Mouse (Mus musculus) lung, postnatal 0 days (tissue): ENCODE measurements at regions not wholly inside any gene's neighbourhood (a gene's known extent, or its start where the extent isn't known, plus 50 kb on each side); places are given as distances from the start of the nearest gene placed in this dataset.

Experiments
- CTCF ChIP-seq: IDR thresholded peaks from 2 replicates; pipeline ENCODE4 v1.5.1; 2016; ENCODE audit warnings: antibody characterized with exemption, mild to moderate bottlenecking
- EP300 ChIP-seq: IDR thresholded peaks from 2 replicates; pipeline ENCODE4 v1.6.1; 2016; ENCODE audit warnings: antibody characterized with exemption, mild to moderate bottlenecking, control low read depth

DNA sequence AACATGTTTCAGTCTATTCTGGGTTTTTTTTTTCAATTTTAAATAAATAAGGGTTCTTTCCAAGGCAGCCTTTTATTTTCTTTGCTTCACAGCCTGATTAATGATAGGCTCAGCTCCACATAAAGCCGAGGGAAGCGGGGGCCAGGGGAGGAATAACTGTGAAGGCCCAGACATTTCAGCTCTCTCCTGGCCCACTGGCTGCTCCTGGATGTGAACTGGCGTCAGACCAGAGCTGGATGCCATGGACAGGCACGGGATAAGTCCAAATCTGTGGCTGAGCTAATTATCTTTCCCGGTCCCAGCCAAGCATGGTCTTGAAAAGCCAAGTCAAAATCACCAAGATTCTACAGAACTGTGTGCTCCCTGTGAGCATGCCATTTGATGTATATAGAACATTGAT lies 105.1 kb upstream of the Ypel5 start:
- TF ChIP-seq CTCF (no peak), EP300 (no peak)
